Mouse (Mus musculus): ENCODE results near the gene Rpl37a. TPM values are rescaled to one million over a fixed set of nuclear protein-coding genes. Genes with fewer than 3 reads are reported as not detected.

The Rpl37a gene
- polyA plus RNA-seq, 1 experiment from 2014 or later = 1,318 TPM

DNA sequence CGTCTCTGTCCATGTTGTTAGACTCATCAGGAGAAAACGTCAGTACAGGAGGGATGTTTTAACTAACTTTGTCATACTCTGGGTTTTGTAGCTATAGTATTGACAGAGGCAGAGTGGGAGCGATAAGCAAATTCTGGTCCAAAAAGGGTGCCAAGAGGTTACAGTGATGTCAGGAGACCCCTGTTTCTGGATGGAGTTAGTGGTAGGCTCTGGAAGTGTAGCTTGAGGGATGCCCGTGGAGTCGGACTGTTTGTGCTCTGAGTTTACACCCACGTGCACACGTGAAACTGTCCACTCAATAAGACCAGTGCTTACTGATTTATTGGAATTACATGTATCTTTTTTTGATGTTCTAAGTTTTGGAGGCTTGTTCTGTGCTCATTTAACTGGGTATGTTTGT lies 6.5 kb downstream of the Rpl37a start:
- WGBS = 90% methylated on average over 7 of the region's 7 CpGs
- no peak for ATAC-seq (ENCODE audit: low FRiP score, low read depth)
- peaks cover 38% of the 10 kb centered on the region for H3K36me3 ChIP-seq
- H3K27ac ChIP-seq = no peak overlapping the region
- no peaks in the 10 kb centered on the region for H3K9me3 ChIP-seq
- no peak overlapping the region for H3K9ac ChIP-seq
- no peaks in the 10 kb centered on the region for H3K27me3 ChIP-seq (replicated peaks)
- H3K4me2 ChIP-seq (replicated peaks) = no peak overlapping the region
- H3K4me3 ChIP-seq = no peak overlapping the region
- H3K4me1 ChIP-seq = peaks cover 17% of the 10 kb centered on the region

DNA sequence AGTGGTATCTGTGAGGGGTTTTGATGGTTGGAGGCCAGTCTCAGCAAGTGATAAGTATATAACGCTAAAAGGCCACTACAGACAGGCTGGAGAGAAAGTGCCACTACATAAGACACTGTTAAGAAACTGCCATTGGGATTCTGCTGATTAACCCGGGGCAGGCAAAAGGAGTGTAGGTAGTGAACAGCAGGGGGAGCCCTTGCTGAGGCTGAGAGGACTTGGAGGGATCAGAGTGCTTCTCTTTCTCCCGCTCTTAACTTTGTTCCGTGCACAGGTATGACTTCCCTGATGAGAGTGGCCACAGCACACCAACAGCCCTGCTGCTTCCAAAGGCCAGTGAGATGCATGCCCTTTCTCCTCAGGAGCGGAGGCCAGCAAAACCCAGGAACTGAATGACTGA lies 7.8 kb downstream of the Rpl37a start:
- no peak overlapping the region for H3K27ac ChIP-seq
- peaks cover 10% of the 10 kb centered on the region for H3K4me1 ChIP-seq
- H3K9me3 ChIP-seq = no peaks in the 10 kb centered on the region
- no peak overlapping the region for H3K9ac ChIP-seq
- H3K36me3 ChIP-seq = peaks cover 26% of the 10 kb centered on the region
- H3K4me2 ChIP-seq (replicated peaks) = no peak overlapping the region
- 26% methylated on average over 5 of the region's 5 CpGs for WGBS
- H3K4me3 ChIP-seq = no peak overlapping the region
- no peaks in the 10 kb centered on the region for H3K27me3 ChIP-seq (replicated peaks)
- ATAC-seq (ENCODE audit: low FRiP score, low read depth) = no peak

DNA sequence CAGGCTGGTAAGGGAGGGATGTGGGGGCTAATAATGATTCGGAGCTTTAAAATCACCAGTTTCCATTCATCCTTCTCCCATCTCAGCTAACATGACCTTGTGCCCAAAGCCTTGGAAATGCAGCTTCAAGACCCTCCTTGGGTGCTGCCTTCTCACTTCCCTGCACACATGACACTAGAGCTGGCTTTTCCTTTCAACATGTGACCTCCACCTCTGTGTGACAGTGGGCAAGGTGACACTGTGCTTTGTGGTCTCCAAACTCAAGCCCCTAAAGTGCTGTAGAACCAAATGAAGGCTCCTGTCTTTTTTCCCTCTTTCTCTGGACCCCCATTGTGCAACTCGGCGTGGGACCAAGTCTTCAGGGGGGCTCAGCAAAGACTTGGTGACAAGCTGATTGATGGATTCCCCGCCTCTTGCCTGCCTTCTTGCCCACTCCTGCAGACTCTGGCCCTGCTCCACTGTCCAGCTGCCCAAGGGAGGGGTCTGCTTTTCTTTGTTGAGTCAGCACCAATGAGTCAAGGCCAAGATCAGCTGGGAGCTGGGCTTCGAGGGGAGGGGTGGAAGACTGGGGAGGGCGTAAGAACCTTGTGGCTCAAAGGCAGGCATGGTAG lies 9.1 kb downstream of the Rpl37a start:
- no peaks in the 10 kb centered on the region for H3K9me3 ChIP-seq
- 14% methylated on average over 6 of the region's 6 CpGs for WGBS
- no peaks in the 10 kb centered on the region for H3K27me3 ChIP-seq (replicated peaks)
- H3K4me3 ChIP-seq = no peak overlapping the region
- no peak overlapping the region for H3K9ac ChIP-seq
- peaks cover 10% of the 10 kb centered on the region for H3K4me1 ChIP-seq
- peak; percentile 63 for ATAC-seq (ENCODE audit: low FRiP score, low read depth)
- H3K4me2 ChIP-seq (replicated peaks) = no peak overlapping the region
- 0 out of 2 replicates have a peak overlapping the region, but pooled peaks have one; percentile 26 for H3K27ac ChIP-seq
- peaks cover 14% of the 10 kb centered on the region for H3K36me3 ChIP-seq

DNA sequence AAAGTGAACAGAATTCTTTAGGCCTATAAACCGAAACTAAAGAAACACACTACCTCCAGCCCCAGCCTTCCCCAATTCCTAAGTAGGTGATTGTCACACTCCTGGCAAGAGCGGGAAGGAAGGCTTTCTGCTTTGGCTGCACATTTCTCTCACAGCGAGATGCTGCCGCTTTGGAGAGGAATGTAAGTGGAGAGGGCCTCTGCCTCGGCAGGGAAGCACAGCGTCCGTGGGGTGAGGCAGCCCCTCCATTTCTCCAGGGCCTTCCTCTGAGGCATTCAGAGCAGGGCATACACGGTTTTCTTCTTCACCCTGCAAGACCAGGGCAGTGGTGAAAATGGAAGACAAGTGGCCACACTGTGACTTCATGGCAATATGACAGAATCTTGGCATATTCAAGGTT lies 11.6 kb downstream of the Rpl37a start:
- peaks cover 10% of the 10 kb centered on the region for H3K4me1 ChIP-seq
- H3K9me3 ChIP-seq = no peaks in the 10 kb centered on the region
- 44% methylated on average over 8 of the region's 8 CpGs for WGBS
- H3K4me3 ChIP-seq = no peak overlapping the region
- no peak for ATAC-seq (ENCODE audit: low FRiP score, low read depth)
- H3K27ac ChIP-seq = no peak overlapping the region
- no peak overlapping the region for H3K4me2 ChIP-seq (replicated peaks)
- H3K9ac ChIP-seq = no peak overlapping the region
- peaks cover 6% of the 10 kb centered on the region; the same call in 1 of the 2 replicates for H3K36me3 ChIP-seq
- H3K27me3 ChIP-seq (replicated peaks) = no peaks in the 10 kb centered on the region

DNA sequence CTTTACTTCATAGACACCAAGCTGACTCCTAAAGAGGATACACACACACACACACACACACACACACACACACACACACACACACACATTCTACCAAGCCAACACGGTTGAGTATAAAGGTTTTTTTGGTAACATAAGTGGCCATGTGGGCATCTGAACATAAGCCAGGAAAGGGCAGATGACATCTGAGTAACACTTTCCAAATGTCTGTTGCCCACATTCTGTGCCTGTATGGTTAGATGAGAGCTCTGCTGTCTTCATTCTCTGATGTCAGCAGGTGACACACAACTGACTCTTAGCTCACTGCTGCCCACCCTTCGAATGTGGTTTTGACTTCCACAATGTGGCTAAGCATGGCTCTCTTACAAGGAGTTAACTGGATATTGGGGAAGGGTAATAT lies 13.3 kb downstream of the Rpl37a start:
- H3K9me3 ChIP-seq = no peaks in the 10 kb centered on the region
- 93% methylated on average over 2 of the region's 2 CpGs for WGBS
- H3K4me3 ChIP-seq = no peak overlapping the region
- no peaks in the 10 kb centered on the region for H3K36me3 ChIP-seq
- no peaks in the 10 kb centered on the region for H3K27me3 ChIP-seq (replicated peaks)
- H3K4me2 ChIP-seq (replicated peaks) = no peak overlapping the region
- ATAC-seq (ENCODE audit: low FRiP score, low read depth) = no peak
- no peak overlapping the region for H3K27ac ChIP-seq
- no peak overlapping the region for H3K9ac ChIP-seq
- H3K4me1 ChIP-seq = peaks cover 18% of the 10 kb centered on the region

DNA sequence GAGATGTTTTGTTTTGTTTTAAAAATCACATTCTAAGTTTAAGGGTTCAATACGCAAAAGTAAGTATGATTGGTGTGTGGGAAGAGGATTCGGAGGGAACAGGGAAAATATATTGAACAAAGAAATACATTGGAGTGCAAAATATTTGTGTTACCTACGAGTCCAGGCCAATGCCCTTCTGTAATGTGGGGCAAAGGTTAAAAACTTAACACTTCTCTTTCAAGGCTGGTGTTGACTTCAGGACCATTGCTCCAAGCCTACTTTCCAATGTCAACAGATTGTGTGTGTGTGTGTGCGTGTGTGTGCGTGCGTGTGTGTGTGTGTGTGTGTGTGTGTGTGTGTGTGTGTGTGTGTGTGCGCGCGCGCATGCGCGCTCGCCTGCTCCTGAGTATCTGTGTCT lies 14.9 kb downstream of the Rpl37a start:
- no peaks in the 10 kb centered on the region for H3K36me3 ChIP-seq
- no peak overlapping the region for H3K4me2 ChIP-seq (replicated peaks)
- no peak overlapping the region for H3K4me3 ChIP-seq
- 93% methylated on average over 13 of the region's 13 CpGs for WGBS
- peaks cover 9% of the 10 kb centered on the region; the same call in 1 of the 2 replicates for H3K4me1 ChIP-seq
- no peaks in the 10 kb centered on the region for H3K27me3 ChIP-seq (replicated peaks)
- no peak overlapping the region for H3K9ac ChIP-seq
- H3K27ac ChIP-seq = no peak overlapping the region
- H3K9me3 ChIP-seq = no peaks in the 10 kb centered on the region
- no peak for ATAC-seq (ENCODE audit: low FRiP score, low read depth)

DNA sequence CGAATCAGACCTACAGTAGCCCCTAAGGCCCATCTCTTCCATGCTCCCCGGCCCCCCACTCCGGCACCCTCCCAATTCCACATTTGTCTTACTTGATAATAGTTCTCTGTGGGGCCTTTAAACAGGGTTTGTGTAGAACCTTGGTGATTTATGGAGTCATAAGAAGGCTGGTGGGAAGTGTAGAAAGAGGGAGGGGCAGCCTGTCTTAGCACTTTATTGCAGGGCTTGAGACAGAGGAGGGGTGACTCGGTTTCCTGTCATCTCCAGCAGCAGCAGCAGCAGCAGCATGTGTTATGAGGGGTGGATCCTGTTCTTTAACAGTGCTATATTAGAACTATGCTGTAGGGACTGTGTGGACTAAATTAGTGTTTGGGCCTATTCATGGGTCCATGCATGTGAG lies 17.7 kb downstream of the Rpl37a start:
- peaks cover 8% of the 10 kb centered on the region; the same call in 1 of the 2 replicates for H3K4me1 ChIP-seq
- H3K27me3 ChIP-seq (replicated peaks) = no peaks in the 10 kb centered on the region
- no peak overlapping the region for H3K4me2 ChIP-seq (replicated peaks)
- WGBS = 44% methylated on average over 4 of the region's 4 CpGs
- H3K4me3 ChIP-seq = no peak overlapping the region
- H3K27ac ChIP-seq = no peak overlapping the region
- no peak overlapping the region for H3K9ac ChIP-seq
- no peaks in the 10 kb centered on the region for H3K9me3 ChIP-seq
- no peaks in the 10 kb centered on the region for H3K36me3 ChIP-seq
- ATAC-seq (ENCODE audit: low FRiP score, low read depth) = no peak; the same call in 1 of the 2 replicates

DNA sequence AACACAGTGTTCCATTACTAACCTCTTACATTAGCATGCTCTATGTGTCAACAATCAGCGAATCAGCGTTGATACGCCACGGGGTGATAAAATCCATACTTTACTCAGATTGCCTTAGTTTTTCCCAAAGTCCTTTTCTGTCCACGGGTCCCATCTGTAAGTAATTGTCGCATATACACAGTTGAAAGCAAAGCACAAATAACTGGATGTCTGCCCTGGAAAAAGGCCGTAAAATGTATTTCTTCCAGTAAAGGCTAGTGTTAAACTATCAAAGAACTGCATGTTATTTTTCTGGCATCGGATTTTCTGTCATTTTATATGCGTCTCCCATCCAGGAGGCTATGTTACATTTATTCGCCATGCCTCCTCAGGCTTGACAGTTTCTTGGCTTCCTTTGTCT lies 19.0 kb downstream of the Rpl37a start:
- peaks cover 8% of the 10 kb centered on the region; the same call in 1 of the 2 replicates for H3K4me1 ChIP-seq
- H3K9ac ChIP-seq = no peak overlapping the region
- no peak overlapping the region for H3K27ac ChIP-seq
- H3K27me3 ChIP-seq (replicated peaks) = no peaks in the 10 kb centered on the region
- no peak overlapping the region for H3K4me3 ChIP-seq
- ATAC-seq (ENCODE audit: low FRiP score, low read depth) = no peak
- no peak overlapping the region for H3K4me2 ChIP-seq (replicated peaks)
- WGBS = 85% methylated on average over 10 of the region's 10 CpGs
- H3K36me3 ChIP-seq = no peaks in the 10 kb centered on the region
- no peaks in the 10 kb centered on the region for H3K9me3 ChIP-seq

DNA sequence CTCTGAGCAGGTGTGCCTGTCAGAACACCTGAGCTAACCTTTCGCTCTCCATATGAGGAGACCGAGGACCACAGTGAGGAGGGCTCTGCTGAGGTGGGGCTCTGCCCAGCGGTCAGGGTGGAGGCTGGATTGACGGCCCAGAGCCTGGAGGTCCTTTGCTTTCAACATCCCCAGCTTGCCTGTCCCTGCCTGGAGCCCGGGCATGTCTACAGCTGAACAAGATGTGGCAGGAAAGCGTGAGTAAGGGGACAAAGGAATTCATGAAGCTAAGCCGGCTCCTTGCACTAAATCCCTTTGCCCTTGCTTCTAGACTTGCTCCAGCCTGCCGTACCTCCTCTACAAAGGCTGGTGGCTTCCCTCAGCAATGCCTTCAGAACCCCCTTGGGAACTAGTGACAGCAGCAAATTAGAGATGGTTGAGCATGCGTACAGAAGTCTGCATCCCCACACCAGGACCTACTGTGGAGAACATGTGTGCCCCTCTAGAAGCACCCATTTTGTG lies 22.2 kb downstream of the Rpl37a start:
- no peaks in the 10 kb centered on the region for H3K9me3 ChIP-seq
- no peak overlapping the region for H3K27ac ChIP-seq
- ATAC-seq (ENCODE audit: low FRiP score, low read depth) = no peak
- H3K4me1 ChIP-seq = peaks cover 15% of the 10 kb centered on the region
- H3K36me3 ChIP-seq = no peaks in the 10 kb centered on the region
- H3K9ac ChIP-seq = no peak overlapping the region
- 89% methylated on average over 9 of the region's 9 CpGs for WGBS
- H3K27me3 ChIP-seq (replicated peaks) = no peaks in the 10 kb centered on the region
- no peak overlapping the region for H3K4me3 ChIP-seq
- no peak overlapping the region for H3K4me2 ChIP-seq (replicated peaks)

DNA sequence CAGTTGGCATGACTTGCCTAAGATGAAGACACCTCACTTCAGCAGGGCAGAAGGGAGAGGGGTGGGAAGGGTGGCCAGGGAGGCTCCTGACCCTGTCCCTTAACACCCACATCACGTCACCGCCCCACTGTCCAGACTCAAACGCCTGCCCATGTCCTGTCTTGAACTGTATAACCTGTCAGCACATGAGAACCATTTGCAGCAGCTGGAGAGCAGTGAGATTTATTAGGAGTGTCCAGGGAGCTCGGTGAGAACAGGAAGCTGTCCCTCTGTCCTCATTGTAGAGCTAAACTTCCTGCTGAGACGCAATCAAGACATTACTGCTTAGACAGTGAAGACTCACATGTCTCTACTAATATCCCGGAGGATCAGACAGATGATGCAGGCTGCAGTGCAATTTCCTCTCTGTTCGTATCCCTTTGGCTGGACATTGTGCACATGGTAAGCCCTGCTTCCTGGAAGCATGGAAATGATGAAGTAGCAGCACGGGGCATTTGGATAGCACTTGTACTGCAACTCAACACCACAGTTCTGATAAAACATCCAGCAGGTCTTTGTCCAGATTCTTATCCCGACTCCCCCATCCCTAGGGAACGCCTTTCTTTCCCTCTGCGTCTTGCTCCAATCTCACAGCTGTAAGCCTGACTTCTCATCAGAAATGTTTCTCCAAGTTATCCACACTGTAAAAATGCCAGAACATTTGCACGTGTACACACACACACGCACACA lies 25.5 kb downstream of the Rpl37a start:
- H3K9ac ChIP-seq = no peak overlapping the region
- H3K4me1 ChIP-seq = peaks cover 7% of the 10 kb centered on the region; the same call in 1 of the 2 replicates
- no peak overlapping the region for H3K27ac ChIP-seq
- H3K36me3 ChIP-seq = no peaks in the 10 kb centered on the region
- H3K4me3 ChIP-seq = no peak overlapping the region
- no peaks in the 10 kb centered on the region for H3K9me3 ChIP-seq
- ATAC-seq (ENCODE audit: low FRiP score, low read depth) = no peak
- no peak overlapping the region for H3K4me2 ChIP-seq (replicated peaks)
- H3K27me3 ChIP-seq (replicated peaks) = no peaks in the 10 kb centered on the region
- 53% methylated on average over 13 of the region's 13 CpGs for WGBS

DNA sequence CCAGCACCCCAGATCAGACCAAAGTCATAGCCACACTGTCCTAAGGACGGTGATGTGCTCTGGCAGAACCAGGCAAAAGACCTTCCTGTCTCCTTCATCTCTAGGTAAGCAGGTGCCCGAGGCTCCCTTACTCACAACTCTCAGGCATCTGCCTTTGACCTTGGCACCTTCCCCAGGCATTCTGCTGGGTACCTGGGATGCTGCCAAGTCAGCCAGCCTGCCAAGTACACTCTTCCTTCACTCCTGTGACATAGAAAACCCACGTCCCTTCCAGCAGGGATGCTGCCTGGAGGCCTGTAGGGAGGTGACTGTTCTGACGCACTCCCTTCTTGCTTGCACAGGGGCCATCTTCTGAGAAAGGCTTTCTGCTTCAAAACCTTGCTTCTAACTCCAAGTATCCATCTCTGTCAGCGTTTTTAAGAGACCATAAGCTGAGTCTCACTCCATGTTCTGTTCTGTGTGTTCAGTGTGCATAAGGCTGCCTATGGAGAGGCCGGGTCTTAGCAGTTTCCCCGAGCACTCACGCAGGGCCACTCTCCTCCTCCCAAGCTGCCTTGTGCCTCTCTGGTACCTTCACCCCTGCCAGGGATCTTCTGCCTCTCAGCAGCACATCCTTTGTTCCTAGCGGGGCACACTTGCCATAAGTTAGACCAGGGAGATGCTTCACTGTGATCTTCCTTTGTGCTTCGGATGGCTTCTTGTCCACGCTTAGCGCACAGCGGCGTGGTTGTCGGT lies 28.0 kb downstream of the Rpl37a start:
- Histone ChIP-seq H3K4me2 (replicated peaks) (no peak overlapping the region), H3K4me3 (no peak overlapping the region), H3K36me3 (no peaks in the 10 kb centered on the region), H3K27ac (no peak overlapping the region), H3K4me1 (peaks cover 7% of the 10 kb centered on the region; the same call in 1 of the 2 replicates), H3K27me3 (replicated peaks) (no peaks in the 10 kb centered on the region), H3K9ac (no peak overlapping the region), H3K9me3 (no peaks in the 10 kb centered on the region)
- WGBS = 71% methylated on average over 15 of the region's 15 CpGs
- no peak for ATAC-seq (ENCODE audit: low FRiP score, low read depth)

DNA sequence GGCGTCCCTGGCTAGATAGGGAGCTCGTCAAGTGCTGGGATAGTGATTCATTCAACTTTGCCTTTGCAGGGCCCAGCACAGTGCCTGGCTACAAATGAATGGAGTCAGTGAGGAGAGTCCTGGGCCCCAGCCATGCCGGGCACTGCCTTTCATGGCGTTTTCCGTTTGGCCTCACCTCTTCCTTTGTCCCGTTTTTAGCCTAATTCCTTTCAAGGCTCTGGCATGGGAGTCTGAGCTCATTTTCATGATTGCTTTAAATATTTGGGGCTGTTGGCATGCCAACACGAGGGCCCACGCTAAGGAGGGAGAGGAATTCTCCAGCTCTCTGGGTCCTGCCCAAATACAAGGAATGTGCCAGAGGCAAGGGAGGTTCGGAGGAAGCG lies 28.6 kb downstream of the Rpl37a start:
- no peak for ATAC-seq (ENCODE audit: low FRiP score, low read depth)
- Histone ChIP-seq H3K9me3 (no peaks in the 10 kb centered on the region), H3K4me3 (no peak overlapping the region), H3K36me3 (no peaks in the 10 kb centered on the region), H3K27me3 (replicated peaks) (no peaks in the 10 kb centered on the region), H3K4me2 (replicated peaks) (no peak overlapping the region), H3K27ac (no peak overlapping the region), H3K4me1 (peaks cover 7% of the 10 kb centered on the region; the same call in 1 of the 2 replicates), H3K9ac (no peak overlapping the region)
- 58% methylated on average over 10 of the region's 10 CpGs for WGBS

Data from neural tube, embryonic 12.5 days (tissue).